Mouse (Mus musculus) right cerebral cortex, postnatal 25 days (tissue): Measurements from ENCODE around the gene Gfra4.

Source experiments
- DNase-seq: peaks from one replicate; pipeline ENCODE4 v3.0.0; 2022

Gfra4 gene

GRCm38 (mm10) chr2:131042988-131043387 is at the start of gene Gfra4:
Gfra4 (minus strand) TSS chr2:131043088.
- no peak for DNase-seq

- no peak for DNase-seq
Observed at GRCm38 (mm10) chr2:131090852-131091251, 48.0 kb upstream of the Gfra4 start.

- no peak for DNase-seq
Observed at GRCm38 (mm10) chr2:131089634-131090033, 46.7 kb upstream of the Gfra4 start.

- DNase-seq = no peak
Observed at GRCm38 (mm10) chr2:131088581-131088980, 45.7 kb upstream of the Gfra4 start.

- DNase-seq = no peak
Observed at GRCm38 (mm10) chr2:131086667-131087390, 43.9 kb upstream of the Gfra4 start, which contains the start of gene Siglec1. Siglec1 (minus strand) TSS chr2:131086765.

- DNase-seq = no peak
Observed at GRCm38 (mm10) chr2:131084206-131084605, 41.3 kb upstream of the Gfra4 start.

GRCm38 (mm10) chr2:131080507-131080906 is 37.6 kb upstream of the Gfra4 start:
- no peak for DNase-seq

- DNase-seq = no peak
Observed at GRCm38 (mm10) chr2:131072536-131072935, 29.6 kb upstream of the Gfra4 start.

- no peak for DNase-seq
Observed at GRCm38 (mm10) chr2:131067481-131067880, 24.6 kb upstream of the Gfra4 start.

GRCm38 (mm10) chr2:131066342-131066741 is 23.5 kb upstream of the Gfra4 start:
- DNase-seq = no peak

- DNase-seq = no peak
Observed at GRCm38 (mm10) chr2:131063404-131063864, 20.5 kb upstream of the Gfra4 start, which contains the start of gene Adam33. Adam33 (minus strand) TSS chr2:131063814.

- DNase-seq = no peak
Observed at GRCm38 (mm10) chr2:131061607-131062006, 18.7 kb upstream of the Gfra4 start.

- no peak for DNase-seq
Observed at GRCm38 (mm10) chr2:131060784-131061183, 17.9 kb upstream of the Gfra4 start.

GRCm38 (mm10) chr2:131059781-131060540 is 17.1 kb upstream of the Gfra4 start:
- DNase-seq = no peak

- no peak for DNase-seq
Observed at GRCm38 (mm10) chr2:131059377-131059776, 16.5 kb upstream of the Gfra4 start.

- no peak for DNase-seq
Observed at GRCm38 (mm10) chr2:131058672-131059071, 15.8 kb upstream of the Gfra4 start.

- no peak for DNase-seq
Observed at GRCm38 (mm10) chr2:131056191-131056590, 13.3 kb upstream of the Gfra4 start.

- DNase-seq = no peak
Observed at GRCm38 (mm10) chr2:131055631-131056030, 12.7 kb upstream of the Gfra4 start.

GRCm38 (mm10) chr2:131054646-131055264 is 11.9 kb upstream of the Gfra4 start:
- no peak for DNase-seq

- no peak for DNase-seq
Observed at GRCm38 (mm10) chr2:131053851-131054645, 11.2 kb upstream of the Gfra4 start.

GRCm38 (mm10) chr2:131052862-131053418 is 10.1 kb upstream of the Gfra4 start:
- DNase-seq = no peak

GRCm38 (mm10) chr2:131052043-131052442 is 9.2 kb upstream of the Gfra4 start:
- DNase-seq = no peak
